Mouse (Mus musculus) neural tube, embryonic 13.5 days (tissue): ENCODE results near the gene Gzmn. TPM values are rescaled to one million over a fixed set of nuclear protein-coding genes. Genes with fewer than 3 reads are reported as not detected.
"Not testable (repeated sequence)": the region's sequence is repeated elsewhere in the genome, so short reads cannot be mapped to it uniquely, and the experiment has no call there.

Experiments used
- ATAC-seq: fragments of 200-750 bp; cut with Nextera tagmentation; 2 replicates; pipeline ENCODE4 v1.8.0; 2017; ENCODE audit warnings: low read depth, mild to moderate bottlenecking, moderate TSS enrichment, moderate library complexity
- H3K27ac ChIP-seq: fragments of 300-500 bp; sonication (generic); replicated peaks from 2 replicates; pipeline ENCODE4 v1.5.1; 2015; ENCODE audit warnings: moderate library complexity, mild to moderate bottlenecking, inconsistent platforms
- H3K27me3 ChIP-seq: fragments of 300-500 bp; sonication (generic); 2 replicates; pipeline ENCODE4 v1.6.1; 2015; ENCODE audit warnings: mild to moderate bottlenecking, inconsistent platforms
- H3K36me3 ChIP-seq: fragments of 300-500 bp; sonication (generic); 2 replicates; pipeline ENCODE4 v1.6.1; 2015; ENCODE audit warnings: mild to moderate bottlenecking, inconsistent platforms
- H3K4me1 ChIP-seq: fragments of 300-500 bp; sonication (generic); replicated peaks from 2 replicates; pipeline ENCODE4 v1.6.1; 2015; ENCODE audit warnings: inconsistent platforms
- H3K4me2 ChIP-seq: fragments of 300-500 bp; sonication (generic); 2 replicates; pipeline ENCODE4 v1.6.1; 2015; ENCODE audit warnings: inconsistent platforms, mild to moderate bottlenecking, moderate library complexity
- H3K4me3 ChIP-seq: fragments of 300-500 bp; sonication (generic); 2 replicates; pipeline ENCODE4 v1.5.1; 2015; ENCODE audit warnings: mild to moderate bottlenecking, inconsistent platforms
- H3K9ac ChIP-seq: fragments of 300-500 bp; sonication (generic); 2 replicates; pipeline ENCODE4 v1.6.1; 2015; ENCODE audit warnings: moderate library complexity, mild to moderate bottlenecking, inconsistent platforms
- H3K9me3 ChIP-seq: fragments of 300-500 bp; sonication (generic); 2 replicates; pipeline ENCODE4 v1.6.1; 2016; ENCODE audit warnings: inconsistent platforms
- WGBS: fragments of 180-500 bp; shearing (Covaris S2); methylation state at CpG from one replicate; pipeline ENCODE4 v1.1.7; 2015; 5-methylcytosine and 5-hydroxymethylcytosine counted together
- polyA plus RNA-seq: library from polyadenylated mRNA; unstranded; fragments of >200 nt; fragmentation: Nextera tagmentation; extraction: Ambion mirVana; gene quantifications from 2 replicates; pipeline ENCODE4 v1.2.1, GENCODE M21; 2015

Gzmn gene
- polyA plus RNA-seq, 1 experiment from 2014 or later, result not detected

DNA sequence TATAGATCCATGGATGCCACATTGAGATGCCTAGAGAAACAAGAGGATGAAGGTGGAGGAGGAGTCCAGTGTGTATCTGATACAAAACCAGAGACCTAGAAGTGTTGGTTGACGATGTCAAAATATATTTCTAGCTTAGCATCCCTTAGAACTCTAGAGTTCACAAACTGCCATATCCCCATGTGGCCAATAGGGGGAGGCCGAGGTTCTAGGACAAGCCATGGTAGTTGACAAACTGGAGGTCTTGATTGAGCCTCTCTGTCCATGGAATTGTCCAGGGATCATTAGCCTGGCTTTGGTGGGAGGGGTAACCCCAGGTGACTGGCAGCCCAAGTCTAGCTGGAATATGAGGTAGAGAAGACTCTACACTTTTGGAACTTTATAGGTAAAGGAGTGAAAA is 19.1 kb downstream of the Gzmn start:
- no peak for ATAC-seq
- 64% methylated on average over 2 of the region's 2 CpGs for WGBS

DNA sequence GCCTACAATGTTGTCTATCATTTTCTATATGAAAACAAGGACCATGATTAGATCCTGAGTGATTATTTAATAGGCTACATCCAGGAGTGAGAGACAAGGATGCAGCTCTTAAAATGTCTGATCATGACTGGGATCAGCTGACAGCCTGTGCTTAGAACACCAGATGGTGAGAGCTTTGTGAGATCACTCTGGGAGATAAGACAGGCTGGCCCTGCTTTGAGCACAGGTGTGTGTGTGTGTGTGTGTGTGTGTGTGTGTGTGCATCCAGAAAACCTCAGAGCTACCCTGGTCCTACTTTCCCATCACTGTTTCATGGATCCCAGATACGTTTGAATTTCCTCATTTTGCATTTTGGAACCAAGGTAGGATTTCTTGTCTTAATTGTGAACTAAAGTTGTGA is 40.7 kb downstream of the Gzmn start:
- ATAC-seq, H3K27ac ChIP-seq, H3K9ac ChIP-seq, H3K27me3 ChIP-seq, H3K4me2 ChIP-seq, H3K4me3 ChIP-seq, H3K36me3 ChIP-seq, H3K9me3 ChIP-seq, H3K4me1 ChIP-seq: not testable (repeated sequence)
- WGBS, result 69% methylated on average over 1 of the region's 1 CpGs

More for the DNA sequence above, 19.1 kb downstream of the Gzmn start:
- no peak overlapping the region for H3K9ac ChIP-seq
- H3K27me3 ChIP-seq, result no peaks in the 10 kb centered on the region
- no peak overlapping the region for H3K4me2 ChIP-seq
- no peaks in the 10 kb centered on the region for H3K36me3 ChIP-seq
- no peaks in the 10 kb centered on the region for H3K9me3 ChIP-seq
- H3K27ac ChIP-seq, result no peak overlapping the region
- H3K4me1 ChIP-seq, result no peaks in the 10 kb centered on the region
- H3K4me3 ChIP-seq, result no peak overlapping the region

DNA sequence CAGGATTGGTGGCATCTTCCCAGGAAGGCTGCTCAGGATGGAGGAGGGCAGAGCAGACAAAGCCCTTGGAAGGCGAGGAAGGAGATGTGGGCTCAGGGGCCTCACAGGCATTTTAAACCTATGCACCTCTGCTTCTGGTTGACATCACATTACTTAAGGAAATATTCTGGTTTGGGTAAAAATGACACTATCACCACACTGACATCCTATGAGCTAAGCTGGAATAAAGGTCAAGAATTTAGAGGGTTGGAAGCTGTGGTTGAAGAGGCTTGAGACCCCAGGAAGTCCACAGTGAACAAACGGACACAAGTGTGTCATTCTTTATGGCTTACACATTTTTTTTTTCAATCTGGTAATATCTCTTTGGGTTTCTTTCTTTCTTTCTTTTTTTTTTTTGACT is 41.9 kb downstream of the Gzmn start, which contains the start of gene Gzmd:
Gzmd (minus strand) TSS at position 101 of the 400 bp plus-strand sequence.
- H3K9ac ChIP-seq, H3K9me3 ChIP-seq, H3K4me2 ChIP-seq, ATAC-seq, H3K4me1 ChIP-seq, H3K27ac ChIP-seq, H3K4me3 ChIP-seq, H3K36me3 ChIP-seq, H3K27me3 ChIP-seq: not testable (repeated sequence)
- 78% methylated on average over 2 of the region's 2 CpGs for WGBS

DNA sequence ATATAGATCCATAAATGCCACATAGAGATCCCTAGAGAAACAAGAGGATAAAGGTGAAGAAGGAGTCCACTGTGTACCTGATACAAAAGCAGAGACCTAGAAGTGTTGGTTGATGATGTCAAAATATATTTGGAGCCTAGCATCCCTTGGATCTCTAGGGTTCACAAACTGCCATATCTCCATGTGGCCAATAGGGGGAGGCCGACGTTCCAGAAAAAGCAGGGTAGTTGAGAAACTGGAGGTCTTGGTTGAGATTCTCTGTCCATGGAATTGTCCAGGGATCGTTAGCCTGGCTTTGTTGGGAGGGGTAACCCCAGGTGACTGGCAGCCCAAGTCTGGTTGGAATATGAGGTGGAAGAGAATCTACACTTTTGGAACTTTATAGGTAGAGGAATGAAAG is 46.1 kb downstream of the Gzmn start:
- no peaks in the 10 kb centered on the region for H3K9me3 ChIP-seq
- no peak for ATAC-seq
- H3K9ac ChIP-seq, result no peak overlapping the region
- no peak overlapping the region for H3K27ac ChIP-seq
- 51% methylated on average over 3 of the region's 3 CpGs for WGBS
- no peaks in the 10 kb centered on the region for H3K4me1 ChIP-seq
- no peak overlapping the region for H3K4me2 ChIP-seq
- H3K36me3 ChIP-seq, result no peaks in the 10 kb centered on the region
- no peak overlapping the region for H3K4me3 ChIP-seq
- H3K27me3 ChIP-seq, result no peaks in the 10 kb centered on the region

DNA sequence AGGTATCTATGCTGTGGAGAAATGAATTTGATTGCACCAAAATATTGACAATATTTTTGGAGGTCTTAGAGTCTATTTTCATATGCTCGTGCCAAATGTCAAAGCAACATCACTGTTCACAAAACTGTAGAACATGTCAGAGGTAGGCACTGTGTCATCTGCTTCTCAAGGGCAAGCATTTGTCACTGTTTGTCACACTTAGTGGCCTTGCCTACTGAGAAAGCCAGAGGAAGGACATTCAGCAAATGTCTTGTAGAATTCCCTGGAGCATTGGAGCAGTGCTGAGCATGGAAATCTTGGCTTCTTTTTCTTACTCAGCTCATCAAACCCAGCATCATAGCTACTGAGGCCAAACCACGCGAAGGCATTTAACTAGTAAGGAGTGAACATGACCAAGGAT is 50.9 kb downstream of the Gzmn start:
- Histone ChIP-seq H3K27me3 (no peaks in the 10 kb centered on the region), H3K27ac (no peak overlapping the region), H3K9me3 (no peaks in the 10 kb centered on the region), H3K4me1 (no peaks in the 10 kb centered on the region), H3K9ac (no peak overlapping the region), H3K4me3 (no peak overlapping the region), H3K36me3 (no peaks in the 10 kb centered on the region), H3K4me2 (no peak overlapping the region)
- ATAC-seq, result no peak
- 87% methylated on average over 3 of the region's 3 CpGs for WGBS

DNA sequence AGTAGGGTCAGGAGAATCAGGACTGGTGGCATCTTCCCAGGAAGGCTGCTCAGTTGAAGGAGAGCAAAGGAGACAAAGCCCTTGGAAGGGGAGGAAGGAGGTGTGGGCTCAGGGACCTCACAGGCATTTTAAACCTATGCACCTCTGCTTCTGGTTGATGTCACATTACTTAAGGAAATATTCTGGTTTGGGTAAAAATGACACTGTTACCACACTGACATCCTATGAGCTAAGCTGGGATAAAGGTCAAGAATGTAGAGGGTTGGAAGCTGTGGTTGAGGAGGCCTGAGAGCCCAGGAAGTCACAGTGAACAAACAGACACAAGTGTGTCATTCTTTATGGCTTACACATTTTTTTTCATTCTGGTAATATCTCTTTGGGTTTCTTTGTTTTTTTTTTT is 53.9 kb downstream of the Gzmn start, which contains the start of gene Gzme:
Gzme (minus strand) TSS at position 101 of the 400 bp plus-strand sequence.
- no peaks in the 10 kb centered on the region for H3K4me1 ChIP-seq
- no peak within 1 kb of the TSS for H3K27ac ChIP-seq
- ATAC-seq, result no peak
- no peaks in the 10 kb centered on the region for H3K36me3 ChIP-seq
- H3K27me3 ChIP-seq, result no peaks in the 10 kb centered on the region
- H3K9me3 ChIP-seq, result no peaks in the 10 kb centered on the region
- no peak within 1 kb of the TSS for H3K4me3 ChIP-seq
- no peak within 1 kb of the TSS for H3K4me2 ChIP-seq
- no peak within 1 kb of the TSS for H3K9ac ChIP-seq

Other genes starting within 250 kb of the Gzmn start
- 0.47 TPM in 1 of 2 replicates, not detected in the other for gene Cma1, start 229.9 kb downstream of the Gzmn start, polyA plus RNA-seq
- gene Cma2, start 223.6 kb downstream of the Gzmn start, polyA plus RNA-seq, result not detected in 2 replicates
- gene Mcpt1, start 156.6 kb downstream of the Gzmn start, polyA plus RNA-seq, result not detected in 2 replicates
- gene Mcpt9, start 144.1 kb downstream of the Gzmn start, polyA plus RNA-seq, result not detected in 2 replicates
- gene Mcpt2, start 132.6 kb downstream of the Gzmn start, polyA plus RNA-seq, result not detected in 2 replicates
- gene Mcpt4, start 112.3 kb downstream of the Gzmn start, polyA plus RNA-seq, result not detected in 2 replicates
- not detected in 2 replicates for gene Mcpt8, start 89.3 kb downstream of the Gzmn start, polyA plus RNA-seq
- not detected in 2 replicates for gene Ctsg, start 72.0 kb downstream of the Gzmn start, polyA plus RNA-seq
- not detected in 2 replicates for gene Gzme, start 54.0 kb downstream of the Gzmn start, polyA plus RNA-seq
- not detected in 2 replicates for gene Gzmd, start 42.0 kb downstream of the Gzmn start, polyA plus RNA-seq
- gene Gzmg, start 15.0 kb downstream of the Gzmn start, polyA plus RNA-seq, result not detected in 2 replicates
- gene Gzmf, start 36.8 kb upstream of the Gzmn start, polyA plus RNA-seq, result not detected in 2 replicates
- gene Gzmc, start 60.1 kb upstream of the Gzmn start, polyA plus RNA-seq, result not detected in 2 replicates
- gene Gzmb, start 87.7 kb upstream of the Gzmn start, polyA plus RNA-seq, result not detected in 2 replicates
- 0.07 and 0.15 TPM in 2 replicates for gene Atp12a, start 190.5 kb upstream of the Gzmn start, polyA plus RNA-seq
- gene Rnf17, start 228.0 kb upstream of the Gzmn start, polyA plus RNA-seq, result 0.28 and 0.68 TPM in 2 replicates